Mouse (Mus musculus): ENCODE data around the gene Mocs3.

DNA sequence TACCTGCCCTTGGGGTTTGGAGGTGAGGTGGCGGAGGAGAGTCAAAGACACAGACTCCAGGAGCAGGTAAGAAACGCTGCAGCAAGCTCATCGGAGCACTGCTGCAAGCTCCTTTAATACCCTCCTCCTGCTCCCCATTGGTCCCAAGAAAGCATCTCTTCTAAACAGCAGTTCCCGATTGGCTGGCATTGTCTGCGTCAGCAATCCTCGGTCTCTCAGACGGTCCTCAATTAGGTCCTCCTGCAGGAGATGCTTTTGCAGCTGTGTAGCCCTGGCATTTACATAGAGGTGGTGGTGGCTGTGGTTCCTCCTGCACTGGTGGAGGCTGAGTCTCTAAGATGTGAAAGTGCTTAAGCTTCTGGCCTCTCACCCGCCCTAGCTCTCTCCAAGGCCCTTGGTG, 15.1 kb downstream of the Mocs3 start:
- no peak for TF ChIP-seq CTCF (IDR thresholded peaks at IDR 0.05; ENCODE audit: borderline replicate concordance, control insufficient read depth, extremely low read depth, insufficient read depth, low read length, poor library complexity)
- TF ChIP-seq POLR2A (IDR thresholded peaks at IDR 0.05; ENCODE audit: control insufficient read depth, extremely low read depth, insufficient read depth, low read length, poor library complexity), result no peak
